Mouse (Mus musculus) brain, embryonic 14.5 days (tissue): ENCODE results near the gene Ppia.

Source experiments
- CTCF ChIP-seq: fragments of 200-500 bp; IDR thresholded peaks from 2 replicates; pipeline ENCODE4 v1.5.1; 2012; ENCODE audit warnings: inconsistent platforms, mild to moderate bottlenecking, moderate library complexity, borderline replicate concordance; ENCODE audit not compliant: insufficient read depth, insufficient read length; ENCODE audit errors: extremely low read depth
- POLR2A ChIP-seq: fragments of 200-500 bp; IDR thresholded peaks from 2 replicates; pipeline ENCODE4 v1.6.1; 2012; ENCODE audit warnings: mild to moderate bottlenecking, inconsistent platforms, borderline replicate concordance; ENCODE audit not compliant: poor library complexity, insufficient read depth, insufficient read length, severe bottlenecking; ENCODE audit errors: extremely low read depth

DNA sequence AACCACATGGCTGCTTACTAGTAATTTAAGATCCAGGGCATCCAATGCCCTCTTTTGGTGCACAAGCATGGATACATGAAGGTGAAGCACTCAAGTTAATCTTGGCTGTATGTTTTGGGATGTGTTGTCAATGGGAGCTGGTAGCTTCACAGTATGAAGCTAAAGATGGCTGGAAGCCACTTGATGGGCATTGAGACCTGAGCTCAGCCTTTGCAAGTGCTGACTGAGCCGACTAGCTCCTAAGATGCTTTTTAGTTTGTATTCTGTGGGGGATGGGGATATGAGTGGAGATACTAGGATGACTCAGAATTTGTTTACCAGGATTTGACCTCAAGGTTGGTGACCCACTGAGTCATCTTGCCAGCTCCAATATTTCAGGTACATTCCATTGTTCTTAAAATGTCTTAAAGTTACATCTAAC is 5.0 kb downstream of the Ppia start:
- TF ChIP-seq POLR2A: no peak
- TF ChIP-seq CTCF: no peak
